Mouse (Mus musculus): ENCODE data around the gene Btbd11.

Btbd11 gene

GRCm38 (mm10) chr10:85591296-85591695, 204.7 kb downstream of the Btbd11 start:
- no peak for DNase-seq (ENCODE audit: low read depth)

DNA sequence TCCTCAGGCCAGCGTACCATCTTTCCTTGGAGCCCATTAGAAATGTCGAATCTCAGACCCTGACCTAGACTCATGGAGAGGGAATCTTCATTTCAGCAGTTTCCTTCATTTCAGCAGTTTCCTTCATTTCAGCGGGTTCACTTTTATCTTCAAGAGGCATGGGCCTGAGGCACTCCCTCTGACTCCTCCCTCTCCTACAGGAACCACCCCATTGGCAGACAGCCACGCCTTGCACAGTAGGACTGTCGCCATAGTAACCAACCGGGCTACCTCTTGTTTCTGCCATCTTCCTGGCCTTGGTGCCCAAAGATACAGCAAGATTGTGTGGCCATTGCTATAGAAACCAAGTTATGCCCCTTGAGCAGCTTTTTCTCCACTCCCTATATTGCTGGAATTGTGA, 205.4 kb downstream of the Btbd11 start:
- peak; percentile 30 for DNase-seq (ENCODE audit: low read depth)

- DNase-seq (ENCODE audit: low read depth), result no peak
These were observed 209.7 kb downstream of the Btbd11 start for GRCm38 (mm10) chr10:85596301-85596700.

- DNase-seq (ENCODE audit: low read depth), result peak; percentile 69
These were observed 211.5 kb downstream of the Btbd11 start for GRCm38 (mm10) chr10:85598093-85598599.

DNA sequence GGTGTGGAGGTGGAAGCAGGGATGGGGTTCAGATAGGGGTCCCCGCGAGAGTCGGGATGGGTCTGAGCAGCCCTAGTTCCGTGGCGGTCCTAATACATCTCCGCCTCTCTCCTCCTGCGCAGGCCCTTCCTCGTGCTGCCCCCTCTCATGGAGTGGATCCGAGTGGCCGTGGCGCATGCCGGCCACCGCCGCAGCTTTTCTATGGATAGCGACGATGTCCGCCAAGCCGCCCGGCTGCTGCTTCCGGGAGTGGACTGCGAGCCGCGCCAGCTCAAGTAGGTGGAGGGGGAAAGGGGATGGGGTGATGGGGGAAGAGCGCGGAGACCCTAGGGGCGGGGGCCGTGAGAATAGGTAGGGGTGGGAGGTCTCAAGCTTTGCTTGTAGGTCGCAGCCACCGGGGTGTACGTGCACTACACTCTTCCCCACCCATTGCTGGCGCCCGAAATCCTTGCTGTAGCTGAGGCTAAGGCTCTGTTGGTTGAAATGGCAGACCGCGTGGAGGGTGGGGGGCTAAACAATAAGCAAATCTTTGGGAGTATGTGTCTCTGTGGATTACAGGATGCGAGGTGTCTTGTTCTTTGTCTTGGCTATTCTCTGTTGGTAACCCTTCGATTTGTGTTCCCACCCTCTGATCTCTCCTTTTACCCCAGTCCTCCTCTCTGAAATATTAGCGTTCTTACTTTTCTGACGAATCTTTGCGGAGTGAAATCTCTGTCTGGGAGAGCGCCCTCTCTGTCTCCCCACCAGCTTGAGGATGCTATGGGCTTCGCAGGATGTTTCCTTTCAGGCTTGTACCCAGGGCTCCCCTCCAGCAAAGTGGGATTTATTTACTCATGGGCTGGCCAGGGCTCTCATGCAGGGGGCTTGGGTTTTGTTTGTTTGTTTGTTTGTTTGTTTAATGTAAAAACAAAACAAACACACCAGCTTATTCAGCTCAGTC, 212.3 kb downstream of the Btbd11 start:
- no peak for DNase-seq (ENCODE audit: low read depth)

GRCm38 (mm10) chr10:85602546-85602945, 215.9 kb downstream of the Btbd11 start:
- no peak for DNase-seq (ENCODE audit: low read depth)

- DNase-seq (ENCODE audit: low read depth), result no peak
These were observed 217.9 kb downstream of the Btbd11 start for GRCm38 (mm10) chr10:85604556-85604955.

- DNase-seq (ENCODE audit: low read depth), result no peak
These were observed 222.1 kb downstream of the Btbd11 start for GRCm38 (mm10) chr10:85608550-85609278.

GRCm38 (mm10) chr10:85617080-85617479, 230.5 kb downstream of the Btbd11 start:
- no peak for DNase-seq (ENCODE audit: low read depth)

- DNase-seq (ENCODE audit: low read depth), result no peak
These were observed 231.1 kb downstream of the Btbd11 start for GRCm38 (mm10) chr10:85617501-85618417.

DNA sequence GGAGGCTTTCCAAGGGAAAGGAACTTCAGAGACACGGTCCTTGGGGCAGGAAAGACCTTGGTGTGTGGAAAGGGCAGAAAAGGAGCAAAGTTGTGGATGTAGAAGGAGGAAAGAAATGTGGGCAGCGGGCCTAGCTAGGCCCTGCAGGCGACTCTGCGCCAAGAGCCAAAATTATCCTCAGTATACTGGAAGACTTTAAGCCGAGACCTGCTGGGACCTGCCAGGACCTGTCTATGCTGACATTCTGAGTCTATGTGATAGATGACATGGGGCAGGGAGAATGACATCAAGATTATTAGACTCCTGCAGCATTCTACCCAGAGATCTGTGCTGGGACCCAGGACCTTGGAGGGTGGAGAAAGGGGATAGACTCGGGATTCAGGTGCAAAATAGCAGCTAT, 234.5 kb downstream of the Btbd11 start:
- no peak for DNase-seq (ENCODE audit: low read depth)

DNA sequence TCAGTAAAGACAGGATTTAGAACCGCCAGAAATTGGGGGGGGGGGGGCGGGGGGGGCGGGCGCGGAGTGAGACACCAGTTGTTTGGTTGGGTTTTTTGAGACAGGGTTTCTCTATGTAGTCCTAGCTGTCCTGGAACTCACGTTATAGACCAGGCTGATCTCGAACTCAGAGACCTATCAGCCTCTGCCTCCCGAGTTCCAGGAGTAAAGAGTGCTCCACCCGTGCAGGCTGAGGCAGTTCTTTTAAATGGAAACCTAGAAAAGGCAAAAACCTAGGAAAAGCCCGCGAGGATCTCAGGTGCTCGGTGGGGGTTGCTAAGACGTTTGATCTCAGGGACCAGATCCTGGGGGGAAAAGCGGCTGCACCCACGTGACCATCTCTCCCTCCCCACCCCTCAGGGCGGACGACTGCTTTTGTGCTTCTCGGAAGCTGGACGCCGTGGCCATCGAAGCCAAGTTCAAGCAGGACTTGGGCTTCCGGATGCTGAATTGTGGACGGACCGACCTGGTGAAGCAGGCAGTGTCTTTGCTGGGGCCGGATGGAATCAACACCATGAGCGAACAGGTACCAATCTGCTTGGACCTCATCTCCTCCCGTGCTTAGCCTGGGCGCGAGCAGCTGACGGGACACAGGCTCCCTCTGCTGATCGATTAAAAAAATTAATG, 238.0 kb downstream of the Btbd11 start:
- peak; percentile 50 for DNase-seq (ENCODE audit: low read depth)

GRCm38 (mm10) chr10:85625170-85625686, 238.6 kb downstream of the Btbd11 start:
- no peak for DNase-seq (ENCODE audit: low read depth)

- DNase-seq (ENCODE audit: low read depth), result no peak
These were observed 245.4 kb downstream of the Btbd11 start for GRCm38 (mm10) chr10:85632030-85632429.

- DNase-seq (ENCODE audit: low read depth), result no peak
These were observed 247.0 kb downstream of the Btbd11 start for GRCm38 (mm10) chr10:85633577-85633976.

- DNase-seq (ENCODE audit: low read depth), result no peak
These were observed 251.0 kb downstream of the Btbd11 start for GRCm38 (mm10) chr10:85637580-85637979.

GRCm38 (mm10) chr10:85638141-85638540, 251.5 kb downstream of the Btbd11 start:
- no peak for DNase-seq (ENCODE audit: low read depth)

- peak; percentile 27 for DNase-seq (ENCODE audit: low read depth)
These were observed 253.0 kb downstream of the Btbd11 start for GRCm38 (mm10) chr10:85639581-85639980.

- DNase-seq (ENCODE audit: low read depth), result no peak
These were observed 253.8 kb downstream of the Btbd11 start for GRCm38 (mm10) chr10:85640408-85640807.

GRCm38 (mm10) chr10:85645346-85645745, 258.7 kb downstream of the Btbd11 start:
- no peak for DNase-seq (ENCODE audit: low read depth)

GRCm38 (mm10) chr10:85651706-85652105, 265.1 kb downstream of the Btbd11 start:
- peak; percentile 81 for DNase-seq (ENCODE audit: low read depth)

Measured in NIH3T3 (cell line).